Mouse (Mus musculus) embryonic fibroblast, embryonic 13.5 days (primary cell): ENCODE data around the gene Dgkh.

Experiments used
- CTCF ChIP-seq: IDR thresholded peaks from 2 replicates; pipeline ENCODE4 v1.5.1; 2011; ENCODE audit warnings: mild to moderate bottlenecking, control low read depth, low read length, moderate library complexity, borderline replicate concordance; ENCODE audit not compliant: insufficient read depth
- POLR2A ChIP-seq: IDR thresholded peaks from 2 replicates; pipeline ENCODE4 v1.6.1; 2011; ENCODE audit warnings: low read depth, mild to moderate bottlenecking, control low read depth, low read length, moderate library complexity

DNA sequence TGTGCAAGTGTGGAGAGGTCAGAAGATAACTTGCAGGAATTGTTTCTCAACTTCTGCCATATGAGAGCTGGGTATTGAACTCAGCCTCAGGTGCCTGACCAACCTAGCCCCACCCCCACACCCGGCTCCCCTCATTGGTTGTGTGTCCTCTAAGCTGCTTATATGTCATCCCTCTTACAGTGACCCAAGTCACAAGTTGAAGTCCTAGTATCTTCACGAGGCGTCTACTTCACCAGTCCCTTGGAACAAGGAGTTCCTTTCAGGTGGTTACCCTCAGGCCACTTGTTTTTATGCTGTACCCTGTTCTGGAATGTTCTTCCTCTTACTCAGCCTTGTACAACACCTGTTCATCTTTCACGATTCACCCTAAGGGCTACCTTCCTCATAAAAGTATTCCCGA is 2.0 kb upstream of the Dgkh start:
- TF ChIP-seq POLR2A (no peak), CTCF (no peak)
